Mouse (Mus musculus) urinary bladder, postnatal 36 days (tissue): ENCODE results near the gene Cfap45.

Experiments
- DNase-seq, 2 experiments: peaks; one replicate each; pipeline ENCODE4 v3.0.0; 2022; ENCODE audit warnings: low spot score in 2 of 2, mixed read lengths in 1 of 2

The Cfap45 gene

DNA sequence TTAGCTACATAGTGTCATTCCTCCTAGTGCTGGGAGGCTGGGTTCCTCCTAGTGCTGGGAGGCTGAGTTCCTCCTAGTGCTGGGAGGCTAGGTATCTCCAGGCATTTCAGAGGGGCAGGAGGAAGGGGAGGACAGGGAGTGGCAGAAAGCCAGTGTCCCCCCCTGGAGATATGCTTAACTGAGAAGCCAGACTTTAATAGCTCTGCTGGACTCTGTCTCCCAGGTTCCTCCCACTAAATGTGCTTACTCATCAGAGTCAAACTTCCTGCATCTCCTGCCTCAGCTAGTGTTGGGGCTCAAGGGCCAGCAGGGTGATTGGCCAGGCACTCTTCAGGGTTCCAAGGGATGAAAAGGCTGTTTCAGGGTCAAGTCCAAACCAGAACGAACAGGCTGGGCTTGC lies 5.2 kb upstream of the Cfap45 start:
- DNase-seq = no peak

DNA sequence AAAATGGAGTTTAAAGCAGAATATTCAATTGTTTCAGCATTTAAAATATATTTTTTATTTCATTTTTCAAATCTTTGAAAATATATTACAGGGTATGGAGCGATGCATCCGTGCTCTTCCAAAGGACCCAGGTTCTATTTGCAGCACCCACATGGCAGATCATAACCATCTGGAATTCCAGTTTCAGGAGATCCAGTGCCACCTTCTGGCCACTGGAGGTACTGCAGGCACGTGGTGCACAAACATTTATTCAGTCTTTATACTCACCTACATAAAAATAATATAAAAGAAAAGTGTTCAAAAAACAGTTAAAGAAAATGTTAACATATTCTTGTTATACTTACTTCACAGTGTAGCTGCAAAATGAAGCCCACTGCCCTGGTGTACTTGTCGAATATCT lies 2.6 kb upstream of the Cfap45 start:
- no peak for DNase-seq

- no peak for DNase-seq
These were observed 957 bp upstream of the Cfap45 start for GRCm38 (mm10) chr1:172519644-172520043.

- no peak for DNase-seq
These were observed 1.9 kb downstream of the Cfap45 start for GRCm38 (mm10) chr1:172522524-172522923.

DNA sequence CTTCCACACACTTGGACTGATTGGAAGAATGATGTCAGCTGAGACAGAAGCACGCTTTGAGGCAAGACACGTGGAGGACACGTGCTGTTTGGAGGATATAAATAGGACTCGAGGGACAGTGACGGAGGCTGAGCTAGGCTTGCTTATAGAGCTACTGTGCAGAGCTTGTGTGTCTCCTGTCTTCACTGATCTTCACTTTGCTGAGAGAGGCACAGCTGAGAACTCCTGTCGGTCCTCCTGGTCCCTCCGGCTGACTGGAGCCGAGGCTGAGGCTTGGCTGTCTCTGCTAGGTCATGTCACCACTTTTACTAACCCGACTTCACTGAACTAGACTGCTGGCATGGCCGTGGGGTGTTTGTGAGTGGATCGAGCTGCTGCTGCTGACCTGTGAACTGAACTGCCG lies 3.1 kb downstream of the Cfap45 start:
- DNase-seq = no peak

DNA sequence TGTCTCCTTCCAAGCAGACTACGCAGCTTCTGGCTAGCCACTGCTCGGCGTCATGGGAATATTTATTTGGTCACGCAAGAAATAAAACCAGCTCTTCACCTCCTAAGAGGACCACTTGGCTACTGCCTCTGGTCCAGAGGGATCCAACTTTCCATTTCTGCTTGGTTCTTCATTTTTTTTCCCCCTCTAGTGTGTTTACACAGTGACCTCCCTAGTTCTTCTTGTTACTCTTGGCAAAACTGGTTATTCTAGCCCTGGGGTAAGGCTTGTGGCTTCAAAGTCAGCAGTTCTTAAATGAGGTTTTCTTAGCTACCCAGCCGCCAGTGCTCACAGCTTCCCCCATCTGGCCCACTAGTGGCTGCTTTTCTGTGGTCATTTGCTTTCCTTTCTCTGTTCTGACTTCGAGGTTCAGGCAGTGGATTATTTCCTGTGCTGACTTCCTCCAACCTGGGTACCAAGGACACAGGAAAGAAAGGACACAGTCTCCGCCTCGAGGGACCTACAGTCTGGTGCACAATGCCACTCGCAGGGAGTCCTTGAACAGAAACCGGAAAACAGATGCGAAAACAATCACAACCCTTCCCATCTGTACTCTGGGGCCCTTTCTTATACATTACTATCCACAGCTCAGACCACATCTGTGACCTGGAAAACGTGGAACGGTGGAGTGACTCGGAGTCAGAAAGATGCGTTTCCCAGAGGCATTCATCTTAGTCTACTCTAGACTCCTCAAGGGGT lies 4.6 kb downstream of the Cfap45 start:
- DNase-seq = peak in 1 of 2 experiments; percentile 48

- no peak for DNase-seq
These were observed 5.4 kb downstream of the Cfap45 start for GRCm38 (mm10) chr1:172525971-172526370.

- no peak for DNase-seq
These were observed 5.9 kb downstream of the Cfap45 start for GRCm38 (mm10) chr1:172526380-172527081.

DNA sequence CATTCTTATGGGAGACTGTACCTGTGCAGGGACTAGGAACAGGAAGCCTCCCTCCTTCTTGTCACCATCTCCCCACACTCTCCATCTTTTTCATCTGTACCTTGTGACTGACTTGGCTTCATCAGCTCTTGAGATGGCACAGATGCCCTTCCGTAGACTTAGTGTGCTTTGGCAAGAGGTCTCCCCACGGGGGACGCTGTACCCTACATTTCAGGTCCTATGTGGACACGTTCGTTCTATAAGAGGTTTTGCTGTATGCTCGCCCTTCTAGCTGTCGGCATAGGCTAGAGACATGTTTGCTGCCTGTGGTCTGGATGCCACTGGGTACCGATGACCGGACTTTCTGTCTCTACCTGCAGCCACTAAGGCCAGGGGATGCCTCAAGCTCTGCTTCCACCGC lies 6.8 kb downstream of the Cfap45 start:
- no peak for DNase-seq

DNA sequence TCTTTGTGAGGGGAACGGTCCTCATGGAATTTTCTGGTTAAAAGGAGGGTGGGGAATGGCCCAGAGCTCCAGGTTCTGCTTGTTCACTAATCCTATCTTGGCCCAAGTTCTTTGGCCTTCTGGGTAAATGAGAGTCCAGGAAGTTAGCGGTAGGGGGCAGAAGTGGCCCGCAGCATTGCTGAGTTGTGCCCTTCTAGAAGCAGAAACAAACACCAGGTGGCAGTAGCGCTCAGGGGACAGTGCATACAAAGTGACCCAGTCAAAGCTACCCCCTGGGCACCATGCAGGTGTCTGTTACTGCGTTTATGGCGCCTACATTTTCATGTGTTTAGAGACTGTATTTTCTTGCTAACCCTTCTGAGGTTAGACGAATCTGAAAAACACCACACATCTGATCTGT lies 8.1 kb downstream of the Cfap45 start:
- DNase-seq = peak; percentile 91 to 92

DNA sequence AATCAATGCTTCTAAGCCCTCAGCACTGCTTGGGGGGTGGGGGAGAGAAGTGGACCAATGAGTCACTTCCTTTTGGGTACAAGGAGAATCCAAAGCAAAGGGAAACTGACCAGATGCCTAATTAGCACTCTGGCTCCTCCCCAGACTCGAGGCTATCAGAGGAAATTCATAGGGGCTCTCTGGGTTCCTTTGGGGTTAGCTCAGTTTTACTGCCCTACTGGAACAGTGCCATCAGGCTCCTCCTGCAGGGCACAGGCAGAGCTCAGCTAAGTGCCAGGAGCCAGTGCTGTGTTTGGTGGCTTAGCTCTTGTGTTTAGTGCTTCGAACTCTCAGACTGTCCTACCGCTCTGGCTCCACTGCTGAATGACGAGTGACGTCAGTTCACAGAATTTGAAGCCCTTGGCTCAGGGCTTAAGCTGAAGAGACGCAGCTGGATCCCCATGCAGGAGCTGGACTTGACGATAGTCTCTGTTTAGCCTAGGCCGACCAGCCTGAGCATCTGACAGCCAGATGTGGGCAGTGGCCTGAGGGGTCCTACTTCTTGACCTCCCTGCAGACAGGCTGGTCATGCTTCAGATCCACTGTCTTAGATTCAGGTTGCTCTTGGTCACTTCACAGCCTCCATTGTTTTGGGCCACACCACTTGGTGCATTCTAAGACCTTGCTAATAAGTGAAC lies 10.1 kb downstream of the Cfap45 start:
- no peak for DNase-seq

GRCm38 (mm10) chr1:172532551-172532950 lies 11.9 kb downstream of the Cfap45 start:
- no peak for DNase-seq

DNA sequence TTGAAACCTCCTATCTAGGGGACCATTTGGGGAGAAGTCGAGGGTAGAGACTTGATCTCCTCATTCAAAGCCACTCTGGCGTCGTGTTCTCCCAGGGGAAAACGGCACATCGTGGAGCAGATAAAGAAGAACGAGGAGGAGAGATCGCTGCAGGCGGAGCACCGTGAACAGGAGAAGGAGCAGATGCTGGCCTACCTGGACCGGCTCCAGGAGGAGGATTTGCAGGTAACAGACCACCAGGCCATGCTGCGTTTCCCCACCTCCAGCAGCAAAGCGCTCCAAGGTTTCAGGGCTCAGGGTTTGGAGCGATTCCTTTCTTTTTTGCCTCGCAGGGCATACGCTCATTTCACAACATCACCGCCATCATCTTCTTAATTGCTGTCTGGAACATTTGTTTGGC lies 14.5 kb downstream of the Cfap45 start:
- DNase-seq = no peak

- no peak for DNase-seq
These were observed 19.2 kb downstream of the Cfap45 start for GRCm38 (mm10) chr1:172539827-172540226.

DNA sequence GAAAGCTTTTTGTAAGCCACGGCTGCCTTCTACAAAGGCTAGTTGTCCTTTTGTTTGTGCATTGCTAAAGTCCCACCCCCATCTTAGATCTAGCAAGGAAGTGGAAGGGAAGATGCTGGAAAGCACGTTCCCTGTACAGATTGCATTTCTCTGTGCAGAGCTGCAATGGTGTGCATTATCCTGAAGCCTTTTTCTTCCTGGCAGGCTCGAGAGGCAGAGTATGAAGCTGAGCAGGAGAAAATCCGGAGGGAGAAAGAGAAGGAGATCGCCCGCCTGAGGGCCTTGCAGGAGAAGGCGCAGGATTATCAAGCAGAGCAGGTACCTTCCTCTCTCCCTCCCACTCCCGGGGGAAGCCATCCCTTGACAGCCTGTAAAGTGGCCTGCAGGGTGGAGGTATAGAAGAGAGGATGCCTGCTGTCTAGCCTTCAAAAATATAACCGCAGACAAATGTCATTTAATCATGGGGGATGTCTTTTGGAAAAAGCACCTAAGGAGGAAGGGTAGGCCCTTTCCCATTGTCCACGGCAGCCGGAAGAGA lies 19.8 kb downstream of the Cfap45 start:
- DNase-seq = no peak

DNA sequence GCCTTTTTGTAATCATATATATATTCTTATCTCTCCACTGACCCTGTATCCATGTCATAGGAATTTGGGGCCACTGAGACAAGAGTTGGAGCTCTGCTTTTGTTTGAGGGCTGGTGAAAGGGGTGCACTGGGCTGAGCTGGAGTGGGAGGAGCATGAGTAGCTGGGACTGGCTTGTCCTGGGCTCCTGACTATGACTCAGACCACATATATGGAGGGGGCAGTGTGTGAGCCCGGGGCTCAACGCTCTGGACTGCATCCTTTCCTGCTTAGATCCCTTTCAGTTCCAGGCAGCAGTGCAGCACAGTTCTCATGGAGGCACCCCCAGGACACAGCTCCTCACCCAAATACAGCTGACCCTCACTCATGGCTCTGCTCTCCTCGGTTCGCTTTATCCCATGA lies 25.5 kb downstream of the Cfap45 start:
- no peak for DNase-seq

- DNase-seq = no peak
These were observed 27.9 kb downstream of the Cfap45 start for GRCm38 (mm10) chr1:172548501-172548900.

GRCm38 (mm10) chr1:172549314-172549713 lies 28.7 kb downstream of the Cfap45 start:
- no peak for DNase-seq

GRCm38 (mm10) chr1:172549717-172550116 lies 29.1 kb downstream of the Cfap45 start:
- no peak for DNase-seq

GRCm38 (mm10) chr1:172550551-172550951 lies 29.9 kb downstream of the Cfap45 start:
- DNase-seq = peak; percentile 54 to 65

- DNase-seq = no peak
These were observed 30.4 kb downstream of the Cfap45 start for GRCm38 (mm10) chr1:172551009-172551408.

GRCm38 (mm10) chr1:172552623-172553022 lies 32.0 kb downstream of the Cfap45 start:
- DNase-seq = no peak

GRCm38 (mm10) chr1:172555638-172556037 lies 35.0 kb downstream of the Cfap45 start, which contains the start of gene Vsig8:
Gene Vsig8, plus strand, starts transcription at chr1:172555938.
- no peak for DNase-seq
